Mouse (Mus musculus) embryo, embryonic 10.5 days (tissue): ENCODE data around the gene Ptp4a2.
"Not testable (repeated sequence)": the region's sequence is repeated elsewhere in the genome, so short reads cannot be mapped to it uniquely, and the experiment has no call there.

ENCODE experiments used
- DNase-seq: peaks from one replicate; pipeline ENCODE4 v3.0.0-alpha.2; 2015; ENCODE audit warnings: low spot score

Gene Ptp4a2

GRCm38 (mm10) chr4:129884041-129884930 is 73.3 kb downstream of the Ptp4a2 start:
- peak; percentile 30 for DNase-seq

GRCm38 (mm10) chr4:129889661-129890060 is 78.6 kb downstream of the Ptp4a2 start:
- no peak for DNase-seq

GRCm38 (mm10) chr4:129890094-129890493 is 79.1 kb downstream of the Ptp4a2 start:
- DNase-seq, result no peak

GRCm38 (mm10) chr4:129894861-129895260 is 83.8 kb downstream of the Ptp4a2 start:
- DNase-seq, result no peak

GRCm38 (mm10) chr4:129898815-129899214 is 87.8 kb downstream of the Ptp4a2 start:
- not testable (repeated sequence) for DNase-seq
